Mouse (Mus musculus) kidney, adult 2 months (tissue): ENCODE results near the gene Mlxip. TPM values are rescaled to one million over a fixed set of nuclear protein-coding genes. Genes with fewer than 3 reads are reported as not detected.

Experiments used
- DNase-seq: peaks from one replicate; pipeline ENCODE4 v3.0.0; 2021
- H3K27ac ChIP-seq: fragments of 200-500 bp; 2 replicates; pipeline ENCODE4 v1.5.1; 2012; ENCODE audit warnings: low read depth, low read length, control low read depth, inconsistent platforms; ENCODE audit not compliant: insufficient read depth
- H3K27me3 ChIP-seq: fragments of 200-500 bp; replicated peaks from 2 replicates; pipeline ENCODE4 v1.6.1; 2012; ENCODE audit warnings: mild to moderate bottlenecking, moderate library complexity, low read length, inconsistent platforms; ENCODE audit not compliant: control insufficient read depth, insufficient read depth
- H3K36me3 ChIP-seq: fragments of 200-500 bp; 2 replicates; pipeline ENCODE4 v1.6.1; 2012; ENCODE audit warnings: mild to moderate bottlenecking, moderate library complexity, low read length, inconsistent platforms; ENCODE audit not compliant: control insufficient read depth, insufficient read depth
- H3K4me1 ChIP-seq: fragments of 200-500 bp; 2 replicates; pipeline ENCODE4 v1.6.1; 2011; ENCODE audit warnings: low read length; ENCODE audit not compliant: control insufficient read depth, insufficient read depth
- H3K4me3 ChIP-seq: fragments of 200-500 bp; 2 replicates; pipeline ENCODE4 v1.5.1; 2011; ENCODE audit warnings: mild to moderate bottlenecking, low read depth, low read length, control low read depth; ENCODE audit not compliant: insufficient read depth
- CTCF ChIP-seq: fragments of 200-500 bp; conservative IDR thresholded peaks from 2 replicates; pipeline ENCODE4 v1.5.1; 2011; ENCODE audit warnings: low read depth, mild to moderate bottlenecking, control low read depth, low read length, moderate library complexity, mixed read lengths; ENCODE audit not compliant: insufficient read depth, insufficient read length
- POLR2A ChIP-seq: fragments of 200-500 bp; IDR thresholded peaks from one replicate; pipeline ENCODE4 v1.6.1; 2011; ENCODE audit warnings: low read depth, low read length, control low read depth
- WGBS: fragments of 180-500 bp; shearing (Covaris S2); methylation state at CpG from one replicate; pipeline ENCODE4 v1.1.7; 2018; 5-methylcytosine and 5-hydroxymethylcytosine counted together
- polyA plus RNA-seq: library from polyadenylated mRNA; depleted of rRNA; stranded (reverse); fragments of >200 nt; gene quantifications from 2 replicates; pipeline ENCODE4 v1.2.3, GENCODE M21; 2012

The Mlxip gene
- polyA plus RNA-seq, 1 experiment, result 20.4 TPM

DNA sequence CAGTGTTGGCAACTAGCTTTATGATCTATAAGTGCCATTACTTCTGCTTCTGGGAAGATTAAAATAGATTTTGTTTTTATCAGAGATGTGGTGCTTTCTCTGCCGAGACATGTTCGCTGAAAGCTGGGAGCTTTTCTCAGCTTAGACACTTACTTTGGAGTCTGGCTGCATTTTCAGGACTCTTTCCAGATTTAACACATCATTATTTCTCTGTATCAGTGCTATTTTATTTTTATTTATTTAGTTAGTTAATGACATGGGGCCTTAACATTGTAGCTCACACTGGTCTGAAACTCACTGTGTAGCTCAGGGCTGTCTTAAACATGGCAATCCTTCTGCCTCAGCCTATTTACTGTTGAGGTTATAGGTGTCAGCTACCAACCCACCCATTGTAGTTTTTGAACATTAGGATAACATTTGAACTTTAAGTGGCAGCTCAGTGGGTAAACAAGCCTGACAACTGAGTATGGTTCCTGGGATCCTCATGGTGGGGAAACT is 19.3 kb downstream of the Mlxip start:
- no peaks in the 10 kb centered on the region for H3K36me3 ChIP-seq
- no peaks in the 10 kb centered on the region for H3K27me3 ChIP-seq
- H3K4me1 ChIP-seq, result peaks cover 7% of the 10 kb centered on the region
- no peak overlapping the region for H3K4me3 ChIP-seq
- TF ChIP-seq POLR2A (no peak), CTCF (no peak)
- DNase-seq, result no peak
- WGBS, result 80% methylated on average over 2 of the region's 2 CpGs
- no peak overlapping the region for H3K27ac ChIP-seq

DNA sequence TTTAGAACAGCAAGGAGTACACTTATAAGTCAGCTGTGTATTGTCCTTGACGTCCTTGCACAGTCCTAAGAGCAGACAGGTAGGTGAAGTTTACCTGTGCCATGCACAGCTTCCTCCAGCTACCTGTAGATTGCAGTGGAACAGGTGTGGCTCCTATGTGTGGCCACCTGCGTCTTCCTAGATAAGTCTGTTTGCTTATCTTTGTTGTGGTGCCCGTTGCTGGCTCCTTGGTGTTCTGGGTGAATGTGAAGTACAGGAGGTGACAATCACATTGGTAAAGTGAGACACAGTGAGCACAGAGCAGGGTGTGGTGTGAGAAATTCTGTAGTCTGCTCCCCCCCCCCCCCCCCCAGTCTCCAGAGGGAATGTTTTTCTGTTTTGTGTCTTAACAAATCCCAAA is 21.6 kb downstream of the Mlxip start:
- H3K4me3 ChIP-seq, result no peak overlapping the region
- no peaks in the 10 kb centered on the region for H3K36me3 ChIP-seq
- DNase-seq, result no peak
- no peak overlapping the region for H3K27ac ChIP-seq
- 92% methylated on average over 3 of the region's 3 CpGs for WGBS
- no peaks in the 10 kb centered on the region for H3K27me3 ChIP-seq
- TF ChIP-seq POLR2A (no peak), CTCF (no peak)
- peaks cover 7% of the 10 kb centered on the region for H3K4me1 ChIP-seq

DNA sequence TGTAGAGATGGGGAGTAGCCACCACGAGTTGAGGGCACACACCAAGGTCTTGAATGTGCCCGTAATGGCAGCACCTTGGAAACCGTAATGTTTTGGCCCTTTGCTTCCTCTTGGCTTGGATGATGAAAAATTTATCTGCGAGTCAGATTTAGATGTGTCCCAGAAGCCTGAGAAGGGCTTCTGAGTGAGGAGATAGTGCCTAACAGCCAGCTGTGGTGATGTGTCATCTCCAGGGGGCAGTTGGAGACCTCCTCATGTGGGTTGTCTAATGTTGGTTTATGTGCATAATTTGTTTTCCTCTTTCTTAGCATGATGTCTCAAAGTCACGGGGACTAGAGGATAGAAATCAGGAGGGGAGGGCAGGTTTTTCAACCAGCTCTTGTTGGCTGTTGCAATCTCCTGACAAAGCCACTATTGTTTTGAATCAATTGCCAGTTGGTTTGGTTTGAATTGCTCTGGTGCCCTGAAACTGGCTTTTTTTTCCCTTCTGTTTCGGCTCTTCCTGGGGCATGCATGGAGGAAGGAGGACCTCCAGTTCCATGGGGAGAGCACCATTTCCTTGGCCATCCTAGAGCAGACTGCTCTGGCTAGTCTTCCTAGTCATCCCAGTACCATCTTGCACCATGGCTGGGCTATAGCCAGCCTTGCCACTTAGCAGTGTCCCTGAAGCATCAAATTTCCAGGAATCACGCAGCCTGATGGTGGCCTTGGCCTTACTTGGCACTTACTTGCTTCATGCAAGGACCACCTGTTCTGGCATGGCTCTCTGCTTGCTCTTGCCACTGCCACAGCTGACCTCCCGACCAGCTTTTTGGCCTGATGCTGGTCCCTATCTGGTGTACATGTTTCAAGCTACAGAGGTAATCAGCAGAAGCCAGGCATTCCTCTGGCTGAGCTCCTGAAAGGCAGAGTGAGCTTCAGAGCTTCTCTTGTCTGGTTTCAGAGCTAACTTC is 22.2 kb downstream of the Mlxip start:
- no peaks in the 10 kb centered on the region for H3K36me3 ChIP-seq
- TF ChIP-seq POLR2A, result no peak
- no peak for TF ChIP-seq CTCF
- no peak overlapping the region for H3K4me3 ChIP-seq
- no peak for DNase-seq
- no peaks in the 10 kb centered on the region for H3K27me3 ChIP-seq
- H3K27ac ChIP-seq, result no peak overlapping the region
- 79% methylated on average over 8 of the region's 8 CpGs for WGBS
- H3K4me1 ChIP-seq, result peaks cover 7% of the 10 kb centered on the region

DNA sequence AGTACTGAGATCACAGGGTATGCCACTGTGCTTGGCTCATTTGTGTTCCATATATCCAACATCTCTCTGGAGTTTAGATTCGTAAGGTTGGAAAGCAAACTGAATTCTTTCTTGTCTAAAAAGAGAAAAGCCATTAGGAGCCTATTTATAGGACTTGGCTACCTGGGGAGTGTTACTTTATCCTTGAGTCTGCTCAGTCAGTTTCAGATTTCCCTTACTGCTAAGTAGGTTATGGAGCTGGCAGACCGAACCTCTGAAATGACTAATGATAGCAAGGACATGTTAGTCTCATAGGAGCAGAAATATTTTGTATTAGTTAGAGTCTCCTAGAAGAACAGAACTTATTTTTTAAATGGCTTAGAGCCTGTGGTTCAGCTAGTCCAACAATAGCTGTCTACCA is 29.3 kb downstream of the Mlxip start:
- Histone ChIP-seq H3K4me3 (no peak overlapping the region), H3K27me3 (no peaks in the 10 kb centered on the region), H3K4me1 (no peaks in the 10 kb centered on the region), H3K27ac (no peak overlapping the region), H3K36me3 (no peaks in the 10 kb centered on the region)
- WGBS, result 46% methylated on average over 2 of the region's 2 CpGs
- DNase-seq, result no peak
- TF ChIP-seq CTCF, result no peak
- no peak for TF ChIP-seq POLR2A

DNA sequence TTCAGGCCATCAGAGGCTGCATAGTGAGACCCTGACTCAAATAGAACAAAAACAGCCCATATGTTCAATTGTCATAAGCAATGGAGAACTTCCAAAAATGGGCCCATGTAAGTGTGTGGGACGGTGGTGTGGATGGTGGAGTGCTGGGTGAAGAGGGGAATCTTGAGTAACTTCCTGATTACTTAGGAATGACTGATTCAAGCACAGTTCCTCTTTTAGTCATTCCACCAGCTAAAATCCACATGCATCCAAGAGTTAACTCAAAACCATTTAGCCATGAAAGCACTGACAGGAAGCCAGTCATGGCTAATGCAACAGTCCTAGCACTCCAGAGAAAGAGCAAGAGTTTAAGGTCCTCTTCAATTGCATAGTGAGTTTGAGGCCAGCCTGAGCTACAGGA is 33.0 kb downstream of the Mlxip start:
- no peak for DNase-seq
- H3K4me1 ChIP-seq, result peaks cover 13% of the 10 kb centered on the region
- no peaks in the 10 kb centered on the region for H3K27me3 ChIP-seq
- TF ChIP-seq CTCF (no peak), POLR2A (no peak)
- no peak overlapping the region for H3K4me3 ChIP-seq
- no peak overlapping the region for H3K27ac ChIP-seq
- WGBS, result 89% methylated on average over 1 of the region's 1 CpGs
- H3K36me3 ChIP-seq, result no peaks in the 10 kb centered on the region

DNA sequence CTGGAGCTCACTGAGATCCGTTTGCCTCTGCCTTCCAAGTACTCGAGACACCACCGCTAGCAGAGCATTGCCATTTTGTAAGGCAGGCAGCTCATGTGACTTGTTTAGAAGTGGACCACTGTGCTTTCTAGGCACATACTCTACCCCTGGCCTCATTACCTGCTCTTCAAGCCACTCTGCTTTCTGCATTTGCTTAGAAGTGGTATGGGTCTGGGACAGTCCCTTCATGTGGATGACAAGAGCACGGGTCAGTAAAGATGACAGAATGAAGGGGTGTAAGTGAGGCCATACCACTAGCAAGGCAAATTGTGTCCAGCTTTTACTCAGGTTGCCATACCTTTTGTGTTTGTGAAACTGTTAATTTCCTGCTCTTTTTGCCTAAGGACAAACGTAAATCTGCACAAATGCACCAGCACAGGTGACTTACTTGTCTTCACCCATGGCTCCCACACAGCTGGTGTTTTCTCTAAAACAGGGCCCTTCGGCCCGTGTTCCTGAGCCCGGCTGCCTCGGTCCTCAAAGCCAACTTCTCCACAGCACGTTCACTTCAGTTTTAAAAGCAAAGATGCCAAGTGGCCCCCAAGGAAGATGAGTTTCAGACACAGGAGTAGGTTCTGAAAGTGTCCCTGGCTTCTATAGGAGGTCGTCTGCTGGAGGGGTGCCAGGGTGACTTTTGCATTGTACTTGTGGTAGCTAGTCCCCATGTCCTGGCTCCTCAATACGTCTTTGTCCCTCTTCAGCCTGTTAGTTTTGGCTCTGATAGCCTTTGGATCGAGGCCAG is 37.1 kb downstream of the Mlxip start:
- Histone ChIP-seq H3K27ac (no peak overlapping the region), H3K4me3 (no peak overlapping the region), H3K4me1 (peaks cover 24% of the 10 kb centered on the region), H3K27me3 (no peaks in the 10 kb centered on the region), H3K36me3 (no peaks in the 10 kb centered on the region)
- WGBS, result 61% methylated on average over 13 of the region's 13 CpGs
- no peak for TF ChIP-seq CTCF
- TF ChIP-seq POLR2A, result no peak
- peak; percentile 82 for DNase-seq
